Mouse (Mus musculus) adipocyte (in vitro differentiated cells): Measurements from ENCODE around the gene Nhlrc4.

Experiments
- DNase-seq: peaks from one replicate; pipeline ENCODE4 v3.0.0-alpha.2; 2016; ENCODE audit warnings: low spot score

Gene Nhlrc4

DNA sequence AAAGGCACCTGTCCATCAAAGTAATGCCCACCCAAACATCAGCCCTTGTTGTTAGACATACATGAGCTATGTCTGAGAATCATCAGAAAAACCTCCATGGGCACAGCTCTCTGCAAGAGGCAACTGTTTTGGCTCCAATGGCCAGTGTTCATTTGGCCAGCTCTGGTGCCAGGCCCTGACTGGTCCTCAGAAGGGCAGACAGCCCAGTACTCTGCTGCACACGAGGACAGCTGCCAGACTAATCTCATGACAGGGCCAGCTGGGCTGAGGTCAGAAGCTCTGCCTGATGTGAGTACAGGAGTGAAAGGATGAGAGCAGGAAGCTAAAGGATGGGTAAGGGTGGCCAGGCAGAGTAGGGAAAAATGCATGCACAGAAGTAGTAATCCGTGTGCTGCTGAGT lies 19.4 kb downstream of the Nhlrc4 start:
- peak; percentile 98 for DNase-seq

DNA sequence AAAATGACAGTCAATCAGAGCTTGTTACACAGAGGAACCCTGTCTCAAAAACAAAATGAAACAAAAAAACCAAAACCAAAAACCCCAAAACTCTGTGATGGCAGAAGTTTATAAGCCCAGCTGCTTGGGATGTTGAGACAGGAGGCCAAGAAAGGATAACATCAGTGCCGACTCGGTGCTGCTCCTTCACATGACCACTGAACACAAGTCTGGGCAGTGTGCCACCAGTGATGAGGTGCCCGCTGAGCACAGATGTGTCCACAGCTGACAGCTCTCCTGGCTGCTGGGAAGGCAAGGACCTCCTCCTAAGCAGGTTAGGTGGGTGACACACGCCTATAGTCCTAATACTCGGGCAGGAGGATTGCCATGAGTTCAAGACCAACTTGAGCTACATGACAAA lies 22.6 kb downstream of the Nhlrc4 start:
- DNase-seq, result peak; percentile 45

DNA sequence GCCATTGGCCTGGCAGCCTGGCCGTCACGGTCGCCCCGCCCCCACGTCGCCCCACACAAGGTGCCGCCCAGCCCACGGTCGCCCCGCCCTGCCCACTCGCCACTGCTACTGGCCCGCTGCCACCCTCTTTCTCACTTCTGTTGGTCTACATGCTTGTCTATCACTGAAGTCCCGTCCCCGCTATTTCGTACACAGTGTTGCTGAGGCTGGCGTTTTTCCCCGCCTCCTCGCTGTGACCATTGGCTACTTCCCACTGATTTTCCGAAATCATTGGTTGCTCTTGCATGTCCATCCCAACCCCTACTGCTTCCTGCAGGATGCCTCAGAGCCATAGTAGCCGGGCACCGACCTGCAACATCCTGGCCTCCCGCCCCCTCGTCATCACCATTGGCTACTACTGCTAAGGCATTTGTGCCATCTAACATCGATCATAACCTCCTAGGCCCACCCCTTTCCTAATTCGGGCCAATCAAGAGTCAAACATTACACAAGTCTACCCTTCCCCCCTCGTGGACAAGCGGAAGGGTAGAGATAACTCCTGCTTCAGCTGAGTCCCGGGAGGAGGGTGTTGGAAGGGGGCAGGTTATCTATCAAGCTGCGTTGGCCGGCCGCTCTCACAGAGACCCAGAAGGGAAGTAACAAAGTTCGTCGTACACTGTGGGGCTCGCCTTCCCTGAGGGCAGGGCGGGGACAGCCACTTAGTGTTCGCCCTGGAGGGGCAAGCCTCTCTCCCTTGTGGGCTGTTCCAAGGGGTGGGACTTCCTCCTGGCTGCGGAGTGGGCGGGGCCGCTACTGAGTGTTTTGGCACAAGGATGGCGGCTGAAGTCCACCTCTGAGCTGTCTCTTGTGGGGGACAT lies 24.7 kb downstream of the Nhlrc4 start:
- DNase-seq, result peak; percentile 100

DNA sequence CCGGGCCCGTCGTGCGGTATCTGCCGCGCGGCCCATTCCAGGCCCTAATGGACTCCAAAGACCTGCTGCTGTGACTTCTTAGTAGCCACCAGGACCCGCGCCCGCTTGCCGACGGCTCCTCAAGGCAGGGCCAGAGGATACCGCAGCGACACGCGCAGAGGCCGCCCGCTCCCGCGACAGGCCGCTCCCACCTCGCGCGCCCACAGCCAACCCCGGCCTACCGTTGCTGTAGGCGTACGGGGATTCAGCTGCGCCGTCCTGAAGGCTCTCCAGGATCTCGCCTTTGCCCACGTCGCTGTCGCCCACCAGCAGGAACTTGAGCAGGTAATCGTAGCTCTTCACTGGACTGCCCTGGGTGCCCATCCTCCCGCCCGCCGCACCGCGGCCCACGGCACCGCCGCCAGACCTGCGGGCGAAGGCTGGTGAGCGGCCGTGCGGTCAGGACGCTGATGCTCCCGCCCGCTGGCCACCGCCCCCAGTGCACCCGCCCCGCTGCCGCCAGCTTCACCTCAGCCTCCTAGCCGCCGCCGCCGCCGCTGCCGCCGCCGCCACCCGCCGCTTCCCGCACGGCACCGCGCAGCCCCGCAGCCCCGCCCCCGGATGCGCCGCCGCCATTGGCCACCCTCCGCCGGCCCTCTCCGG lies 25.5 kb downstream of the Nhlrc4 start, which contains the start of gene Rab40c:
Gene Rab40c, minus strand, starts transcription at position 584 of the 642 bp plus-strand sequence.
- DNase-seq, result no peak

DNA sequence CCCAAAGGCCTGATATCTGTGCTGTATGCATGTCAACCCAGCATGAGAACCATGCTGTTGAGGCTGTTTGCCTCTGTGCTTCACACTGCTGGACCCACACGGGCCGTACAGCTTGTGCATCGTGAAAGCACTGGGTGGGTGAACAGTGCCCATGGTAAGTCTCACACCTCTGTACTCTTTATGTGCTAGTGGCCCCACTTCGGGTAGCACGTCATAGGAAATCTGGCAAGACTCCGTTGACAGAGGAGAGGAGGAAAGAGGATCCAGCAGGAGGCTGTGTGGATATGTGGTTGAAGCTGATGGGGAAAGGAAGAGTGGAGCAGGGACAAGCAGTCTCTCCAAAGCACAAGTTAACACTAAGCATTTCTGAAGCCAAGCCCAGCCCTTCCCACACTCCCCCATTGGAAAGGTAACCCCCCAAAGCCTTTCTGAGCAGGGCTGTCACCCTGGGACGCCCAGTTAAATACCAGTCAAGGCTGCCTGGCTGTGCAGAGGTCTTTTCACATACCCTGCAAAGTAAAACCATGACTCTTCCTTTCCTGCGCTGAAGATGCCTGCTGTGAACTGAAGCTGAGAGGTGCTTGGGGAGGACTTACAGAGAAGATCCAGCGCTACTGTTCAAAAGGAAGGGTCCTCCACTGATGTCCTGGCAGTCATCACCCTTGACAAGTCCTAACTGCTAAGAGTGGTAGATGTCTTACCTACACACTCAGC lies 26.6 kb downstream of the Nhlrc4 start:
- DNase-seq, result no peak

DNA sequence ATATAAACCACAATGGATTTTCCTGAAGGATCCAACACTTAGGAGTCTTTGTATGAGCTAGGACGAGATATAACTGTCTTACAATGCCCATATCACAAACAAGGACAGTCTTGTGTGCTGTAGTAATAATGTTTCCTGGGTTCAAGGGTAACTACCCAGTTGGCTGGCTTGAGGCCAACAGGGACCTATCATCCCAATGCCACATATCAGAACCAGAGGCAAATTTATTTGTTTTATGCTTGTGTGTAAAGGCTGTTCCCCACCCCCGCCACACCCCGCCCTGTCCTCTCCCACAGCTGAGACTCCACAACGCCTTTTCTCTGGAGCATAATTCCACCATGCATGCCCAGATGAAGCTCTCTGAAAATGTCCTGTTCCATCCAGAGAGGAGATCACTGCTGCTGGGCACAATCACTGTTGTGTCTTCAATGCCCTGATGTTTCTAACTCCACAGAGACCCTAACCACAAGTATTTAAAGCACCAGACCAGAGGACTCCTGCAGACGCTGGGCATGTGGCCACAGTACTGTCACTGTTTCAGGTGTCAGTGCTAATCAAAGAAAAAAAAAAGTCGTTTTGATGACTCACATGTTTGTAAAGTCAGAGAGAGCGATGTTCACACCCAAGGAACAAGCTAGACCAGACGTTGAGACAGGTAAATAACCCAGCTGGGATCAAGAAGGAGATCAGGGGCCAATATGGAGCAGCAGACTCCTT lies 27.7 kb downstream of the Nhlrc4 start:
- DNase-seq, result no peak

DNA sequence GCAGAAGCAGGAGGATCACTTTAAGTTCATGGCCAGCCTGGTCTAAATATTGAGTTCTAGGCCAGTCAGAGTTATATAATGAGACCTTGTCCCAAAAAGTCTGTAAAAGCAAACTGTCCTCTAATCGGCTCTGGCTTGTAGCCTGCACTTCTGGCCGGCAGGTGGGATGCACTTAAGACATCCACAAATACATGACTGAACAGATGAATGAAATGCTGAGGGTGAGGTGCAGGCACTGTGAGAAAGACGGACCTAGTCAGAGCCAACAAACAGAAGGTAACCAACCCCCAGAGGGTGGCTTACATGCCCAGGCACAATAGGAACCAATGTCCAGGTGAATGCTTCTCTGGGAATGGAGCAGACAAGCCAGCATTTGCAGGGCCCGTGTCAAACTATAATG lies 30.5 kb downstream of the Nhlrc4 start:
- DNase-seq, result no peak

DNA sequence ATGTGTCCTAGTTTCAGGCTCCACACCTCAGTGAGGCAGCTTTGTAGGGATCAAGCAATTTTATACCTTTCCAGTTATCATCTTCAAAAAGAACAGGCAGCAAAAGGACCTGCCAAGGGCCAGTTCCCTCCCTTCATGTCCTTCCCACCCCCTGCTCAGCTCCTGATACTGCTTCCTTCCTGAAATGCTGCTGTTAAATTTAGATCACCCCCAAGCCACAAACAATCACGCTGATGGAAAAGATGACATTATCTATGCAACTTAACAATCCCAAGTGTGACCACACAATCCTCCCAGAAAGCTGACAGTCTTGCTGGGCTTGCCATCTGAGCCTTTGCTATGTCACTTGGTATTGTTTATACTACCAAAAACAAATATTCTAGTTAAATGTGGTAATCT lies 30.9 kb downstream of the Nhlrc4 start:
- DNase-seq, result no peak

DNA sequence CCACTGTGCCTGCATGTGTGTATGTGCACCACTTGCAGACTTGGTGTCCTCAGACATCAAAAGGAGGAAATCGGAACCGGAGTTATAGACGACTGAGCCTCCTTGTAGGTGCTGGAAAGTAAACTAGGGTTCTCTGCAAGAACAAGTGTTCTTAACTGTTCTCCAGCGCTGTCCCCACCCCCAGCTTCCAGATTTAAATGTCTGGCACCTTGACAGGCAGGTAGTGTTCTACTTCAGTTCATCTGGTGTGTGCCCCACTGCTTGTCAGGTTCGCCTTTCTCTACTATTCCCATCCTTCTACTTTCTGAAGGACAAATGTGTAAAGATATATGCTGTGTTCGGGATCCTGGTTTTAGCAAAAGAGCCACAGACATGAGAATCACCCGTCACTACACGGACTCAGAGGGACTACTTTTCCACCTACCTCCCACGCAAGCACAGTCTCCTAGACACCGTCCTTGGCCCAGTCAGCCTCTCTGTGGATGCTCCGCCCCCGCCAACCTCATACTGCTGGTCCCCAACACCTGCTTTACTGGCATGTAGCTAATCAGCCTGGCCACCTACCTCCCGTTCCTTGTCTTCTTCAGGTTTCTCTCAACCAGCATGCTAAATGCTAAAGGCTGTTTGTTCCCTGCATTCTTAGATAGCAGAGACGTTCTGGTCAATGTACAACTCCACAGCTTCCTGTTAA lies 31.4 kb downstream of the Nhlrc4 start:
- DNase-seq, result no peak

DNA sequence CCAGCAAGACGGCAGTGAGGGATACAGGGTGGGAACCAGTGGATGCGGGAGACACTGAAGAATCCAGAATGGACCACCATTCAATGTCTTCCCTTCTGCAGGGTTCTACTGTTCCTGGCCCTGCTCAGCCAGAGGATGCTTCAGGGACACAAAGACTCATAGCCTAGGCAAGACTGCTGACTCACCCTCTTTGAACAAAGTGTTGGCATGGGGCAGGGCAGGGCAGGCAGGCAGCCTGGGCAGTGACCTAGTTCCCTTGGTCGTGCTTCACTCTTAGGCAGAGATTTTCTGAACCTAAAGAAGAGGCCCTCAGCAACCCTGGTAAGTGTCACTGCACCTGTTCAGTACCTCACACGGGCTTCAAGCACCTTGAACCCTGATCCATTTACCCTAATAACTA lies 32.9 kb downstream of the Nhlrc4 start:
- DNase-seq, result peak; percentile 69

DNA sequence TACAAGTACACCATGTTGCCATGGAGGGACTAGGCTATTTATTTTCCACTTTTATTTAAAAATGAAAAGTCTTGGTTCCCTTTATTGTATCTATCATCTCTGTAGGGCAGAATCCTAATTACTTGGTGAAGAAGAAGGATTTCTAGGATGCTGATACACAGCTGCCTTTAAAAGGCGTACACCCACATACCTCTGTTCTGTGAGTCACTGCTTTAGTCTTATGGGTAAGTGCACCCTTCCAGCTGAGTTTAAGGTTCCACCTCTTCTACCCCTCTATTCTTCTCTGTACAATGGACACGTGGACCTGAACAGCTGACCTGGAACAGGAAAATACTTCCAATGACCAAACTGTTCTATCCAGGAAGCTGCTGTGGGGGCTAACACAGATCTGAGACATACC lies 37.1 kb downstream of the Nhlrc4 start:
- DNase-seq, result no peak

DNA sequence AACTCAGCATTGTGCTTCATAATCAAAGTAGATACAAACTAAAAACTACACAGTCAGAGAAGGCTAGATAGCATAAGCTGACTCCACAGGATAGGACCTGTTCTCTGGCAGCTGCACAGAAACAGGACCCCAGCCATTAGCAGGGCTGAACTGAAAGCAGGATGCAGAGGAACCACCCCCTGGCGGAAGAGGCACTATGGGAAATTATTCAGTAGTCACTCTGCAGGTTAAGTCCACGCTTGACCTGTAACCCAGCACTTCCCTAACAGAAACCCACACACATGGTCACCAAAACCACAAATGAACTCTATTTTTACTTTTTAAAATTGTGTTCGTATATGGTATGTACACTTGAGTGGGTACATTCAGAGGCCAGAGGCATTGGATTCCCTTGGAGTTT lies 41.7 kb downstream of the Nhlrc4 start:
- no peak for DNase-seq

DNA sequence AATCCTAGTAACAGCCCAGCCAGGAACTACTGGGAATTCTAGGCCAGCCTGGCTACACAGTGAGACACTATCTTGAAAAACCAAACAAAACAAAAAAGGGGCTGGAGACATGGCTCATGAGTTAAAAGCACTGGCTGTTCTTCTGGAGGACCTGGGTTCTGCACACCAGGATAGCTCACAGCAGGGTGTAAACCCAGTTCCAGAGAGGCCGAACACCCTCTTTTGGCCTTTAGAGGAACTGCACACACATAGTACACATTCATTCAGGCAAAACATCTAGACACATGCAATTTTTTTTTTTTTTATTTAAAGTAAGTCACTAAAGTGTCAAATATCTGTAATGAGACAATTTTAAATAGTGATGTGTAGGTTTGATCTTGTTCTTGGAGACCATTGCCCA lies 44.6 kb downstream of the Nhlrc4 start:
- no peak for DNase-seq

DNA sequence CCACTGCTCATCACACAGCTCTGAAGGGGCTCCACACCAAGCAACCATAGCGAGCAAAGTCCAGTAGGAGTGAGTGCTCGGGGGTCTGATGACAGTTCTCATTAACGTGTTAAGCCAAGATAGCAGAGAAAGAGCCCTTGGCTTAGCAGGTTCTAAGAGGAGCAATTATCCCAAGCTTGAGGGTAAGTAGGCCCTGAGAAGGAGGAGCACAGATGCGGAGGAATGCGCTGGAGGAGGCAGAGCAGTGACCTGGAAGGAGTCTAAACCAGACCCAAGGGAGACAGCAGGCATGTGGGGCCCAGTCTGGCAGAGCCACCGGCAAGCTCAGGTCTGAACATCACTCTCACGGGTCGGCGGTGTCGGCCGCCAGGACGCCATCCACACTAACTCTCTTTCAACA lies 48.9 kb downstream of the Nhlrc4 start:
- no peak for DNase-seq

DNA sequence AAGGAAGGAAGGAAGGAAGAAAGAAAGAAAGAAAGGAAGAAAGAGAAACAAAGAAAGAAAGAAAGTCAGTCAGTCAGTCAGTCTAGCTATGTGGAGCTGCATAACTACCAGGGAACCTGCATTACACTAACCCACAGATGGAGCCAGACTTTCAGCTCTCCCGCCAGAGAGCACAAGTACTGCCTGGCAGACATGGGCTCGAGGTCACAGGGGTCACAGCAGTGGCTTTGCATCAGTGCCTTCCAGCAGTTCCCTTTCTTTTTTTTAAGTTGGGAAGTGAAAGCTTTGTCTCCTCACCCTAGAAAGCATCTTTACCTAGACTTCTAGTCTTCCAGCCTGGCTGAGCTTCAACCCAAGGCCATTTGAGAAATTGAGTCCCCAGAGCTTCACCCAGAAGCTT lies 49.3 kb downstream of the Nhlrc4 start:
- DNase-seq, result peak; percentile 60

DNA sequence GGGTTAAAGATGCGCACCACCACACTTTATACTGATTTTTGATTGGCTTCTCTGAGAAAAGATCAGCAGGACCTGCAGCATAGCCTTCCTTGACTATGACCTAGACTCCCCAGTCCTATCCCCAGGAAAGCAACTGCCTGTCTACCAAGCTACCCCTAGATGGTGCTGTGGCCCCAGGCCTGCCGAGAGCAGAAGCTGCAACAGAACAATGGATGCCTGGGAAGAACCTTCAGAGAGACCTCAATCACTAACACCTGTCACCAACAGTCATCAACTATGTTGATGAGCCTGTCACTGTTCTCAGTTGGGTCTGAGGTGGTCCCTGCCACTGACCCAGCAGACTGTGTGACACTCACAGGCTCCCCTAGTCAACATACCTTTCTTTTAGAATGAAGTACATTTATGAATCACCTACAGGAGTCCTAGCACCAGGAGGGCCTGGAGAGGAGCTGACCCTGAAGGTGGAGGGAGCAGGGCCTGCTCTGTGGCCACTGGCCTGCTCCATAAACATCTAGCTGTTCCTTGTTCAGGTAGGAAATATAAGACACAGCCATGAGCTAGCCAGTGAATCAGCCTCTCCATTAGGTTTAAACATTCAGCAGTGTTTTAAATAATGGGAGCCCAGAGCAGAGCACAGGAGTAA lies 50.7 kb downstream of the Nhlrc4 start:
- peak; percentile 83 for DNase-seq
